Mouse (Mus musculus) MEL (cell line): ENCODE measurements at regions not wholly inside any gene's neighbourhood (a gene's known extent, or its start where the extent isn't known, plus 50 kb on each side); places are given as distances from the start of the nearest gene placed in this dataset.
"Not testable (repeated sequence)": the region's sequence is repeated elsewhere in the genome, so short reads cannot be mapped to it uniquely, and the experiment has no call there.

ENCODE experiments used
- DNase-seq: peaks from one replicate; pipeline ENCODE4 v3.0.0; 2011; ENCODE audit warnings: low read depth, low spot score
- H3K27ac ChIP-seq: 2 replicates; pipeline ENCODE4 v1.5.1; 2012; ENCODE audit warnings: low read depth, mild to moderate bottlenecking, control low read depth, low read length, moderate library complexity; ENCODE audit not compliant: control insufficient read depth
- H3K27me3 ChIP-seq, 2 experiments: fragments of 150-350 bp in 1 of 2; sonication (generic) in 1 of 2; 2 replicates each; pipeline ENCODE4 v1.6.1; 2012; ENCODE audit warnings: low read length in 2 of 2, mild to moderate bottlenecking in 2 of 2, improper control_type of control experiment in 1 of 2, moderate library complexity in 1 of 2; ENCODE audit not compliant: insufficient read depth in 2 of 2, control insufficient read depth in 1 of 2
- H3K36me3 ChIP-seq, 2 experiments: 2 replicates each; pipeline ENCODE4 v1.6.1; 2012 to 2014; ENCODE audit warnings: low read length in 2 of 2, improper control_type of control experiment in 1 of 2, inconsistent platforms in 1 of 2, mild to moderate bottlenecking in 1 of 2; ENCODE audit not compliant: insufficient read depth in 2 of 2, control insufficient read depth in 1 of 2
- H3K4me1 ChIP-seq, 2 experiments: fragments of 150-350 bp in 1 of 2; sonication (generic) in 1 of 2; 2 replicates each; pipeline ENCODE4 v1.6.1; 2012; ENCODE audit warnings: low read length in 2 of 2, improper control_type of control experiment in 1 of 2, mild to moderate bottlenecking in 1 of 2; ENCODE audit not compliant: insufficient read depth in 2 of 2, control insufficient read depth in 1 of 2
- H3K4me3 ChIP-seq, 2 experiments: fragments of 150-350 bp in 1 of 2; sonication (generic) in 1 of 2; 2 replicates each; pipeline ENCODE4 v1.5.1; 2012; ENCODE audit warnings: low read depth in 2 of 2, low read length in 2 of 2, mild to moderate bottlenecking in 2 of 2, moderate library complexity in 2 of 2, control low read depth in 1 of 2, improper control_type of control experiment in 1 of 2; ENCODE audit not compliant: control insufficient read depth in 1 of 2, insufficient read depth in 1 of 2
- H3K79me2 ChIP-seq: 2 replicates; pipeline ENCODE4 v1.6.1; 2012; ENCODE audit warnings: mild to moderate bottlenecking, low read length, moderate library complexity; ENCODE audit not compliant: control insufficient read depth, poor library complexity, insufficient read depth
- H3K9ac ChIP-seq: 2 replicates; pipeline ENCODE4 v1.6.1; 2012; ENCODE audit warnings: low read depth, mild to moderate bottlenecking, control low read depth, low read length, moderate library complexity; ENCODE audit not compliant: control insufficient read depth, poor library complexity, severe bottlenecking
- H3K9me3 ChIP-seq: fragments of 150-350 bp; sonication (generic); replicated peaks from 2 replicates; pipeline ENCODE4 v1.6.1; 2012; ENCODE audit warnings: mild to moderate bottlenecking, low read length, improper control_type of control experiment, moderate library complexity; ENCODE audit not compliant: insufficient read depth
- CHD1 ChIP-seq: IDR thresholded peaks from 2 replicates; pipeline ENCODE4 v1.6.1; 2012; ENCODE audit warnings: low read depth, mild to moderate bottlenecking, inconsistent platforms, low read length, improper control_type of control experiment
- CHD2 ChIP-seq: IDR thresholded peaks from 2 replicates; pipeline ENCODE4 v1.6.1; 2011; ENCODE audit warnings: low read length, improper control_type of control experiment
- E2F4 ChIP-seq: IDR thresholded peaks from 2 replicates; pipeline ENCODE4 v1.6.1; 2011; ENCODE audit warnings: low read depth, low read length, improper control_type of control experiment, borderline replicate concordance
- MAFK ChIP-seq: IDR thresholded peaks from 2 replicates; pipeline ENCODE4 v1.6.1; 2011; ENCODE audit warnings: low read depth, mild to moderate bottlenecking, low read length, improper control_type of control experiment, borderline replicate concordance
- MAX ChIP-seq: IDR thresholded peaks from 2 replicates; pipeline ENCODE4 v1.6.1; 2011; ENCODE audit warnings: low read length, improper control_type of control experiment
- NELFE ChIP-seq: IDR thresholded peaks from 2 replicates; pipeline ENCODE4 v1.6.1; 2011; ENCODE audit warnings: low read depth, low read length, improper control_type of control experiment
- SMC3 ChIP-seq: IDR thresholded peaks from 2 replicates; pipeline ENCODE4 v1.6.1; 2011; ENCODE audit warnings: low read depth, low read length, improper control_type of control experiment
- USF2 ChIP-seq, 2 experiments: IDR thresholded peaks; 2 replicates each; pipeline ENCODE4 v1.6.1; 2011 to 2012; ENCODE audit warnings: improper control_type of control experiment in 2 of 2, low read length in 2 of 2, borderline replicate concordance in 1 of 2, inconsistent platforms in 1 of 2, low read depth in 1 of 2, mild to moderate bottlenecking in 1 of 2; ENCODE audit not compliant: insufficient read depth in 1 of 2

- Histone ChIP-seq H3K27me3 (no peaks in the 10 kb centered on the region), H3K36me3 (no peaks in the 10 kb centered on the region), H3K79me2 (no peaks in the 10 kb centered on the region), H3K4me1 (no peaks in the 10 kb centered on the region), H3K4me3 (no peak overlapping the region), H3K27ac (no peak overlapping the region), H3K9me3 (no peaks in the 10 kb centered on the region), H3K9ac (no peak overlapping the region)
- no peak for DNase-seq
- TF ChIP-seq USF2 (IDR thresholded peaks at IDR 0.05; ENCODE audit: borderline replicate concordance in 1 of 2, insufficient read depth in 1 of 2, low read depth in 1 of 2, low read length in 2 of 2), result no peak
- no peak for TF ChIP-seq MAX
- no peak for TF ChIP-seq E2F4
- no peak for TF ChIP-seq SMC3
- TF ChIP-seq CHD1, result no peak
- no peak for TF ChIP-seq NELFE
- TF ChIP-seq MAFK, result no peak
- no peak for TF ChIP-seq CHD2
These were observed 56.5 kb upstream of the Tmem229a start for GRCm38 (mm10) chr6:25012376-25013287.

- not testable (repeated sequence) for H3K9me3 ChIP-seq, H3K79me2 ChIP-seq, H3K27ac ChIP-seq, H3K4me3 ChIP-seq, H3K36me3 ChIP-seq, H3K27me3 ChIP-seq, DNase-seq, H3K4me1 ChIP-seq, H3K9ac ChIP-seq
These were observed 52.8 kb upstream of the Tmem229a start for GRCm38 (mm10) chr6:25008856-25009255.
